Mouse (Mus musculus) retina, postnatal 7 days (tissue): ENCODE data around the gene Rnf225.
"Not testable (repeated sequence)": the region's sequence is repeated elsewhere in the genome, so short reads cannot be mapped to it uniquely, and the experiment has no call there.

Source experiments
- DNase-seq: peaks from one replicate; pipeline ENCODE4 v3.0.0-alpha.2; 2012; ENCODE audit warnings: low read depth, low spot score

Gene Rnf225

DNA sequence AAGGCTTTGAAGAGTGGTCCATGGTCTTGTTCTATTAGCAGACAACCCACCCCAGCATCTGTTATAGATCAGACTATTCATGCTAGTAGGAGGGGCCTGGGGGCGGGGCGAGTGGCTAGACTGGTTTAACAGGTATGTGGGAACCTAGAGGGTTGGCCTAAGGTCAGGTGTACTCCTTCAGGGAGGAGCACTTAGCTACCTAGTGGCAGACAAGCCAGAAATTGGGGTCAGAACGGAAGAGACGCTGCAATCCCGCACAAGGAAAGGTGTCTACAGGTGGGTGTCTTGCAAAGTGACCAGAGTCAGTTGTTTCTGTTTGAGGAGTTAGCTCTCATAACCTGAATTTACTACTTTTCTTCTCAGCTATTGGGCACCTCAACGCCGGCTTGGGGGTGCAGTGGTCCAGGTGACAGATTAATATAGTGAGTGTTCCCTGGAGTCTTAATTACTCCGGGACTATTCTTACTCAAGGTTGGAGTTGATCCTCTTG, at the start of gene Rnf225:
Gene Rnf225 (plus strand): TSS at position 226 of the 490 bp plus-strand sequence.
- no peak for DNase-seq

DNA sequence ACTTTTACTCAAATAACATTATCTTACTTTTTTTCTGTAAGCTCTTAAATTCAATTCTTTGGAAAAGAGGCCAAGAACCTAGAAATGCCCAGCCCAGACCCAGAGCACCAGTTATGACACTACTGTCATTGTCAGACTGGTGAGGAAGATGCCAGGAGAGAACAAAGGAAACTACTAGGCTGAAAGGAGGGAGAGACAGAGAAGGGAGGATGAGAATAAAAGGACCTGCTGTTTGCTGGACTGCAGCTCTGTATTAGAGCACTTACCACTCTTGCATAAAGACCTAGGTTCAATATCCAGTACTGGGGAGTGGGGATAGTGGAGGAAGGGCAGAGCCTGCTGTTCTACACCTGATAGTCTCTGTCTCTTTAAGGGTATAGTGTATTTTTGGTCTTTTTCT, 47.2 kb upstream of the Rnf225 start:
- DNase-seq, result no peak

DNA sequence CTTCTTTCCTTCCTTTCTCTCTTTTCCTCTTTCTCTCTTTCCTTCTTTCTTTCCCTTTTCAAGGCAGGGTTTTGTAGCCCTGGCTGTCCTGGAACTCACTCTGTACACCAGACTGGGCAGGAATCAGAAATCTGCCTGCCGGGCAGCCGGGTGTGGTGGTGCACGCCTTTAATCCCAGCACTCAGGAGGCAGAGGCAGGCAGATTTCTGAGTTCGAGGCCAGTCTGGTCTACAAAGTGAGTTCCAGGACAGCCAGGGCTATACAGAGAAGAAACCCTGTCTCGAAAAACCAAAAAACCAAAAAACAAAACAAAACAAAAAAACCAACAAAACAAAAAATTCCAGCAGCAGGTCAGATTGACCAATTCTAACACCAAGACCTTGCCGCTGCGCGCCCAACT, 46.7 kb upstream of the Rnf225 start:
- not testable (repeated sequence) for DNase-seq

DNA sequence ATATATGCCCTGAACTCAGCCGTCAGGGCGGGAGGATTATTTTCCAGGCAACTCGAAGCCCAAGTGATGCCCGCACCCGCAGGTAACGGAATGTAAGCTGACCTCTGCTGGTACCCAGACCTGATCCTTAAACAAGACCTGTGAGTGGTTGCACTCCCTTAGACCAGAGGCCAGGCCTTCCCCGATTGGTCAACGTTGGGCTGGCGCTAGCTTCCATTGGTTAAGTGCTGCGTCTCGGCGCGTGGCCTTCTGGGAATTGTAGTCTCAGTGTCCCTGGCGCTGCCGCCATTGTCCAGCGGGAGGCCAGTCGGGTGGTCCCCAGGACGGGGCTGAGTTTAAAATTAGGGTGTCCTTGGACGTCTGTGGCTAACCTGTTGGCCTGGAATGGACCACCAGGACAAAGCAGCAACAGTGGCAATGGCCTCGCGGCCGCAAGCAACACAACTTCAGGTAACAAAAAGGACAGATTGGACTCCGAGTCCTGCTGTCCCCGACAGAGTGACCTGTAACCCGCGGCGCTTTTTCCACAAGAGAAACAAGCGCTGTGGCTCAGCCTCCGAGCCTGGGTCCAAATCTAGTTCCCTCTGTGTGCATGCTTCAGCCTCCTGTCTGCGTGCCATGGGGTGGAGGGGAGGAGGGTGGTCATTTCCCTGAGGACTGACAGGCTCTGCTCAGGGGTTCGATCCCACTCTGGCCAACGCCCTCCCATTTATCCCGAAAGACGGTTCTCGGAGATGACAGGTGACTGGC, 46.1 kb upstream of the Rnf225 start, which contains the start of gene Zfp128:
Gene Zfp128 (plus strand): TSS at position 267 of the 750 bp plus-strand sequence.
- DNase-seq, result peak; percentile 88

DNA sequence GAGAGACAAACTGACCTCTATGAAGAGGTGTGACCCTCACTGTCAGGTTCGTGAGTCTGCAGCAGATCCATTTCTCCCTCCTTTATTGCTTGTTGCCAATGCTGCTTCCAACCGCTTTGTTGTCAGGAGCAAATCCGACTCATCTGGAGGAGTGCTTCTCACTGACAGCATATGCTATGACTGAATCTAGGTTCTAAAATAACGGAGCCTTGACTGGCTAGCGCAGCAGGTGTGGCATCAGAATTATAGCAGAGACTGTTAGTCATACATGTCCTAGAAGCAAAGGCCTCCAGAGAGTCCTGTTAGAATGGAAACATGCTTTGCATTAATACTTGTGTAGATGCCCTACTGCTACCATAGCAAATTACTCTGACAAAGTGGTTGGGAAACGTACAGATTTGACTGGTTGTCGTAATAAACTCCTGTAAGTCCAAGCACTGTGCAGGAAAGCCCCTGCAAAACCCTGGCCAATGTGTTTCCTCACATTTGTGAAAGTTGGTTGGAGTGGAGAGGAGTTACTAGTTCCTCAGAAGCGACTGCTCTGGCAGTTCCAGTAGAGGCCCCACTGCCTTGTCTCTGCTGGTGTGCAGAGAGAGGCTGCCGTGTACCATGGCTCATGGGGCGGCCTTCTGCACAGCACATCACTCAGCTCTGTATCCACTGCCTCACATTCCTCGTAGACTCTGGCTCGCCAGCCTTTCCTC, 40.5 kb upstream of the Rnf225 start:
- DNase-seq, result no peak

DNA sequence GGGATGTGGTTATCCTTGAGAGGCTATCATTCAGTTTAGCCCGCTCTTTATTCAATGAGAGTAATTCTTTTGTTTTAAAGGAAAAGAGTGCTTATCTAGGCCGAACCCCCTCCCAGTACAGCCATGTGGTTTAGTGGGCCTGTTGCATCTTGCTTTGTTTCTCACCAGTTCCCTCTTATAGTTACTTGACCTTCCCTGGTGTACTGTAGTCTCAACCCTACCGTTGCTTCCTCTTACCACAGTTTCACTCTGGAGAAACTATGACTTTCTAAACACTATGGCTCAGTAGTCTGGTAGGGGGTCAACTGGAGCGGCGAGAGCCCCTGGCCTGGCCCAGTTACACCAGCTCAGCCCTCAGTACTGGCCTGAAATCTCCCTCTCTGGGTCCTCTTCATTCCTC, 39.6 kb upstream of the Rnf225 start:
- DNase-seq, result no peak

DNA sequence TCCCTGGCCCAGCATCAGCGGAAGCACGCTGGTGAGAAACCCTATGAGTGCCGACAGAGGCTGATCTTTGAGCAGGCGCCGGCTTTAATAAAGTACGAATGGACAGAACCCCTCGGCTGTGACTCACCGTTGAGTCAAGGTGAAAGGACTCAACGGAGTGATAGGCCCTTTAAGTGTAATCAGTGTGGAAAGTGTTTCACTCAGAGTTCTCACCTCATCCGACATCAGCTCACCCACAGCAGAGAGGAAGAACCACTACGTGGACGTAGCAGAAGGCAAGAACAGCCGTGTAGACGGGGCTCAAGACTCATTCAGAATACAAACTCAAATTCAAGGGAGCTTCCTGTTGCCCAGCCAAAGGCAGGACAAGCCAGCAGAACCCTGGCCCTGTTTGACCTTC, 36.3 kb upstream of the Rnf225 start:
- DNase-seq, result no peak

DNA sequence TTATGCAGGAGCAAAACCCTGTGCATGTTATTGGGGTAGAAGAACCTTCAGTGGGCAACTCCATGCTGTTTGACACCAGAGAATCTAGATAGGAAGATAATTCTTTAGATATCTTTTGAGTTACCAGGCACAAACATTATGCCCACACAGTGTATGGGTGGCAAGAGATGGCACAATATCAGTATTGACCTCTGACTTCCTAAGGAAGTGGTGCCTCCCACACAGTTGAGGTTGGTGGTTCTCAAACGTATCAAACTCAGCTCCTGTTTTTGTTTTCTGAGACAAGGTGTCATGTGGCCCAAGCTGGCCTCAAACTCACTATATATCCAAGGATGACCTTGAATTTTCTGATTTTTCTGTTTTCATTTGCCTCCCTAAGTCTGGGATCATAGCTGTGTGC, 35.9 kb upstream of the Rnf225 start:
- no peak for DNase-seq

DNA sequence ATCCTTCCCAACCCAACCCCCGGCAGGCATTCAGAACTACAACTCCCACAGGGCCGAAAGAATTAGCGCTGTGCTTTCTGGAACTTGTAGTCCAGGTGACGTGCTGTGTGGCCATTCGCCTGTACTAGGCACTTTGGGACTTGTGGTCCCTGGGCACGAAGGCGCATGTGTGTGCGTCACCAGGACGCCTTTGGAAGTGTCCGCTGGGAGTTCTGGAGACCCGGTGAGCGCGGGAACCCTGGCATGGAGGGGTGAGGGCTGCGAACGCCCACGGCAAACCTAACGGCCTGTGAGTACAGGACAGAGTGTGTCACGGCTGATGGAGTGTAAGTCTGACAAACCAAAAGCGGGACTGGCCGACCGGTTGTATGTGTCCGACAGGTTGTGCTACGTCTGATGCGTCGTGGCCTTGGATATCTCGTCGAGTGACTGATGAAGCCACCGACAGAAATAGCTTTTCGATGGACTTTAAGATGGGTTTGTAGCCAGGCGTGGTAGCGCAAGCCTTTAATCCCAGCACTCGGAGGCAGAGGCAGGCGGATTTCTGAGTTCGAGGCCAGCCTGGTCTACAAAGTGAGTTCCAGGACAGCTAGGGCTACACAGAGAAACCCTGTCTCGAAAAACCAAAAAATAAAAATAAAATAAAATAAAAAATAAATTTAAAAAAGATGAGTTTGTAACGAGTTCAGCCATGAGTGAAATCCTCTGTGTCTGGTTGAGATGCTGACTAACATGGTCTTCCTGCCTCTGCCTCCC, 29.4 kb upstream of the Rnf225 start, which contains the start of gene Zscan22:
Gene Zscan22 (plus strand): TSS at position 161 of the 756 bp plus-strand sequence.
- peak; percentile 89 for DNase-seq

DNA sequence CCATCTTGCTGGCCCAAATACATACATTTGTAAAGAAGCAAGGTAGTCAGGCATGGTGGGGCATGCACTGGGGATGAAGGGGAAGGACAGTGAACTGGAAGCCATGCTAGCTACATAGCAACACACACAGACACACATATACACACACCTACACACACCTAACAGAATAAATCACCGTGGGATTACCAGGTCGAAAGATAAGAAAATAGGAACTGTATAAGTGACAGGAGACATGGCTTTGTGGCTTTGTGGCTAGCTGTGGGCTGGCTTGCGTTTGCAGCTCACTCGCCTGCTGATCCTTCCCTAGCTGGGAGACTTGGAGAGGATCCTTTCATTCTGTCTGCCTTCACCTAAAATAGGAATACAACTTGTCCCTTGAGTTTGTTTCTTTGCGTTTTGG, 25.7 kb upstream of the Rnf225 start:
- no peak for DNase-seq

DNA sequence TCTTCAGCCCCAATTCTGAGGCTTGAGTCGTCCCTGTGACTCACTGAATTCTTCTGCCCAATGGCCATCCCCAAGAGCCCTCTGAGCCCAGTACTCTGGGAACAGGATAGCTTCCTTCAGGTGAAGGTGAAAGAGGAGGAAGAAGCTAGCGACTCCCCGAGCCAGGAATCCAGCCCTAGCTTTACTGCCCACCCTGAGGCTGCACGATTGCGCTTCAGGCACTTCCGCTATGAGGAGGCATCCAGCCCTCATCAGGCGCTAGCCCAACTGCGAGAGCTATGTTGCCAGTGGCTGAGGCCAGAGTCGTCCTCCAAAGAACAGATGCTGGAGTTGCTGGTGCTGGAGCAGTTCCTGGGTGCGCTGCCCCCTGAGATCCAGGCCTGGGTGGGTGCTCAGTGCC, 23.6 kb upstream of the Rnf225 start:
- DNase-seq, result no peak

DNA sequence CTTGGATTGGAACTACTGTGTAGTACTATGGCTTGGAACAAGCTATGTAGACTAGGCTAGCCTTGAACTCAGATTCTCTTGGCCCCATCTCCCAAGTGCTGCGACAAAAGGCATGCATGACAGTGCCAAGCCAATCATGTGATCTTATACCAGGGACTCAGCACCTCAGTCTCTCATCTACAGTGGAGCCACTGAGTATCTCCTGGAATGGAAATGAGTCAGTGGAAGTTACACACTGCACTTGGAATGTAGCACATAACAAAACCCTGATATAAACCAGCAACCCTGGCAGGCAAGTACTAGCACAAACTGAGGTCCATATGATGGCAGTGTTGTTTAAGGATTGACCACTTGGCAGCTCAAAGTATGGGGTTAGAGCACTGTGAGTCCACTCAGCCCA, 22.1 kb upstream of the Rnf225 start:
- no peak for DNase-seq

DNA sequence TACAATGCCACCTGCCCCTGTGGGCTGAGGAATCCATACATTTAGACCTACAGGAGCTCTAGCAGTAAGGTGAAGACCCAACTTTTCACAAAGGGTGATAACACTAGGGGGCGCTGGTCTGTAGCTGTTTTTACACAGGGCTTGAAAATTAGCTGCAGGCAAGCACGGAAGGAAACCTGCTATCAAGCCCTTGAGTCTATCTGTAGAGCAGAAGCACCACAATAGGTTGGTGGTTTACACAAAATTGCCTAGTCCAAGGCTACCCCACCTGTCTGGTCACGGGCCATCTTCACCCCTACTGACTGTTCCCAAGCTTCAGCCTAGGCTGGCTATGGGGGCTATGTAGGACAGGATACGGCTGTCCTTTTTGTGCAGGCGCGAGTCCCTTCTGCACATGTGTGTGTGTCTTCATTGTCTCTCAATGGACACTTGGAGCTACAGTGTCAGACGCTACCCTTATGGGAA, 17.7 kb upstream of the Rnf225 start:
- DNase-seq, result peak; percentile 54

DNA sequence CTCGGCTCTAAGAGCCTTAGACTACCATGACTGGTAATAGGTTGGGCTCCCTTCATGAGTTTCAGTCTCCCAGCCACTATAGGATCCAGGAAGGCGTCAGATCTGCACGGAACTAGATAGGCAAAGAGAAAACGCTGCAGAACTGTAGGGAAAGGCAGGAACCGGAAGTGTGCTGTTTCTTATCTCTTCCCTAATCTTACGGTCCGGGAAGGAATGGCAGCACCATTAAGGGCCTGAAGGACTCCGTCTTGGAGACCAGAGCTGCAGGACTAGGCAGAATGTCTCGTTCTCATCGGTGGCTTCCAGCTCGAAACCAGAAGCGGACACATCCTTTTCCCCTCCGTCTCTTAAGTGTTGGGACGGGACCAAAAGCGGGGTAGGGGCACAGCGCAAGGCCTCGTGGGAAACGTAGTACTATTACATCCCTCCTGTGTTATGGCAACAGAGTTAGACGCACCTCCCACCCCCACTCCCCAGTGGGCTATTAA, 17.0 kb upstream of the Rnf225 start:
- peak; percentile 51 for DNase-seq

DNA sequence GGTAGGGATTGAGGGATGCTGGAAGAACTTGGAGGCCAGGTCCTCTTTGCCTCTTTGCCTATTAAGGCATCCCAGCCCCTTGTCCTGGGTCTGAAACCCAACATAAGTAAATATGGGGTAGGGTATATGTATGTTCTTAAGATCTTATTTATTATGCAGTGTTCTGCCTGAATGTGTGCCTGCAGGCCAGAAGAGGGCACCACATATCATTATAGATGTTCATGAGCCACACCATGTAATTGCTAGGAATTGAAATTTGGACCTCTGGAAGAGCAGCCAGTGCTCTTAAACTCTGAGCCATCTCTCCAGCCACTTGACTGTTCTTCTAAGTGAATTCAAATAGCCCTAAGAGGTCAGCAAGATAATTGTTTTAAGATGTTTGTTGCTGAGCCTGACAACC, 13.7 kb upstream of the Rnf225 start:
- DNase-seq, result no peak

DNA sequence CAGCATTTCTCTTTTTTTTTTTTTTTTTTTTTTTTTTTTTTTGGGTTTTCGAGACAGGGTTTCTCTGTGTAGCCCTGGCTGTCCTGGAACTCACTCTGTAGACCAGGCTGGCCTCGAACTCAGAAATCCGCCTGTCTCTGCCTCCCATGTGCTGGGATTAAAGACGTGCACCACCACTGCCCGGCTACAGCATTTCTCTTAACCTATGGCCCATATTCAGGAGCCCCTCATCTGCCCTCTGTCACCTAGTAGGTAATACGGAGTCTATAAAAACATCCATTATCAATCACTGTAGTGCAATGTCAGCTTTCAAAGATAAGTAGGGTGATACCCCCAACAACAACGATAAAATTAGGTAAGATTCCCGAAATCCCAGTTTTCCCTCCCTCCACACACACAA, 6.7 kb upstream of the Rnf225 start:
- DNase-seq, result not testable (repeated sequence)

DNA sequence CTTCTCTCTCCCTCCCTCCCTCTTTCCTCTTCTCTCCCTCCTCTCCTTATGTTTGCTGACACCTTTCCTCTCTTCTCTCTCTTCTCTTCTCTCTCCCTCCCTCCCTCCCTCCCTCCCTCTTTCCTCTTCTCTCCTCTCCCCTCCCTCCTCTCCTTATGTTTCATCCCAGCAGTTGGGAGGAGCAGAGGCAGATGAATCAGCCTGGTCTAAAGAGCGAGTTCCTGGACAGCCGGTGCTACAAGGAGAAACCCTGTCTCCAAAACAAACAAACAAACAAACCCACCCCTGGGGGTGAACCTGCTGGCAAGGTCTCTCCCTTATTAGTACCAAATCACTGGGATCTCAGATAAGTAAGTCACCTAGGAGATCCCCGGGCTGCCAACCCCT, 5.9 kb upstream of the Rnf225 start:
- no peak for DNase-seq

DNA sequence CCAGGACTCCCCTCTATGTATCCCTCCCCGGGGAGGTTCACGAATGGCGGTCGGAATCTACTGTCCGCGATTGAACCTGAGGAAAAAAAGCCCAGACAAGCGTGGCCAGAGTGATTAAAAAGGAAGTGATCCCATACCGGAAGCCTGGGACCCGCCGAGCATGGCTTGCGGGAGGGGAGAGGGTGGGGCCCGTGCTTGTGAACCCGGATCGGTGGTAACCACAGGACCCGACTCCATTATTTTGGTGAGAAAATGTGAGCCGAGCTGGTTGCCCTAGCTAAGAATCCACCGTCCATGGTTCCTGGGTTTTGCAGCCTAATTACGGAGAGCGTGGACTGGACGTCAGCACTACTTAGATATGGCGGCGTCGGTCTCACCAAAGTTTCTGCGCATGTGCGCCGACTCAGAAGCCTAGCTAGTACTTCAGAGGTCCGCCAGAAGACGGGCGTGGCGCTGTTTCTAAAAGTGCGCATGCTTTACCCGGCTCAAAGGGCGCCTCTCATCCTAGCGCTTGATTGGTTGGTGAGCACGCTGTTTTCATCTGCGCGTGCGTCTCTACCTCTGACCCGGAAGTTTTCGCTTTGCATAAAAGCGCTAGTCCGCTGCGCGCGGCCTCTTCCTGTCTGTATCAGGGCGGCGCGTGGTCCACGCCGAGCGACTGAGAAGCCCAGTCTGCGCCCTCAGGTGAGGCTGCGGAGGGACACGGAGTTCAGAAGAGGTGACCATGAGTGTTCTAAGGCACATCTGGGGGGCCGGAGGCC, 5.3 kb upstream of the Rnf225 start, which contains the start of gene Rps5:
Gene Rps5 (plus strand): TSS at position 586 of the 761 bp plus-strand sequence.
- DNase-seq, result peak; percentile 100

DNA sequence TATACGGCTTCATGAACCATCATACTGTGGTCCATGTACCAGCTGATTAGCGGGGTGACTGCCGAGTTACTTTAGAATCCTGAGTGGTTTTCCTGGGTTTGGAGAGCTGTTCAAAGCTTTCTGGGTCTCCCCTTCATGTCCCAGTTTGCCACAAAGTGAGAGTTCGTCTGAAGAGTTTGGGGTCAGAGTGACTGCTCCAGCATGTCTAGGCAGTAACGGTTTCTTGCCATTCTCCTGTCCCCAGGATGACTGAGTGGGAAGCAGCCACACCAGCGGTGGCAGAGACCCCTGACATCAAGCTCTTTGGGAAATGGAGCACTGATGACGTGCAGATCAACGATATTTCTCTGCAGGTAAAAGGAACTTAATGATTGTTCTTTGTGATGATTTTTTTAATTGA, 4.5 kb upstream of the Rnf225 start:
- no peak for DNase-seq

DNA sequence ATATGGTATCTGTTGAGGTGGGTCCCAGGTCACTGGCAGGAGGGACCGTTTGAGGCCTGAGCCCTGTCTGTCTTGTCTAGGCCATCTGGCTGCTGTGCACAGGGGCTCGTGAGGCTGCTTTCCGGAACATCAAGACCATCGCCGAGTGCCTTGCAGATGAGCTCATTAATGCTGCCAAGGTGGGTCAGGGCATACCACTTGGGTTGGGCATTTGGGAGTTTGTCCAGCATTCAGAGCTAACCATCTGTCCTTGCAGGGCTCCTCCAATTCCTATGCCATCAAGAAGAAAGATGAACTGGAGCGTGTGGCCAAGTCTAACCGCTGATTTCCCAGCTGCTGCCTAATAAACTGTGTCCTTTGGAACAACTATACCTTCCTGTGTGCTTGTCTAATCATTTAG, 900 bp upstream of the Rnf225 start:
- no peak for DNase-seq
